ENCODE assay signal across 18 mouse cellular contexts in the genomic region with DNA sequence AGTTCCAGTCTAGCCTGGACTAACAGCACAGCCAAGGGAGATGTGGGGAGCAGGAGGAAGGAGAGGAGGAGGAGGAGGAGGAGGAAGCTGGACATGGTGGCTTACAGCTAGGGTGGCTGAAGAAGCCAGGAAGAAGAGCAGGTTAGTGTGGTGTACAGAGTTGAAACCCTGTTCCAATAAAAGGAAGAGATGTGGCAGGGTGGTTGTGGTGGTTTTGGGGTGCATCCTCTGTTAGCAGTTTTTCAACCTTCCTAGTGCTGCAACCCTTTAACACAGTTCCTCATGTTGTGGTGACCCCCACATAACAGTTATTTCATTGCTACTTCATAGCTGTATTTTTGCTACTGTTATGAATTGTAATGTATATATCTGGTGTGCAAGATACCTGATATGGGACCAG. TPM values are rescaled to one million over a fixed set of nuclear protein-coding genes. Genes with fewer than 3 reads are reported as not detected.
A peak's percentile ranks its signal among the peaks of the same experiment; 100 is the strongest.
DNase-seq lines count a peak whose midpoint lies in the region; ATAC-seq and TF ChIP-seq lines count a peak whose summit lies in the region.
"Had no signal": no experiment of that assay in that cellular context is flagged by ENCODE, and none has a peak within 500 bp of the region (broad histone marks: within the 10 kb centered on the region; RNA-seq: fewer than 3 reads in every experiment).

No protein-coding gene starts in this region.

- no peak for TF ChIP-seq CTCF in spleen, adult 2 months (IDR thresholded peaks at IDR 0.05; ENCODE audit: extremely low read depth, insufficient read depth, insufficient read length, insufficient replicate concordance)

- no peak overlapping the region for H3K27ac ChIP-seq in heart, embryonic 13.5 days (replicated peaks)
- H3K27ac ChIP-seq in spleen, adult 2 months (ENCODE audit: insufficient read depth, low read length) = 0 out of 2 replicates have a peak overlapping the region, but pooled peaks have one; percentile 2
- no peak overlapping the region for H3K27ac ChIP-seq in liver, embryonic 11.5 days (ENCODE audit: low read depth, low read length)
- H3K27ac ChIP-seq: embryonic facial prominence, embryonic 13.5 days; limb, embryonic 12.5 days; neural tube, embryonic 12.5 days had no signal

- no peak for ATAC-seq in heart, embryonic 13.5 days (ENCODE audit: extremely low read depth, insufficient number of reproducible peaks, low FRiP score, low TSS enrichment)
- no peak for ATAC-seq in liver, embryonic 11.5 days (replicated peaks; ENCODE audit: low FRiP score)
- ATAC-seq: forebrain, embryonic 14.5 days; intestine, embryonic 16.5 days had no signal

- no peaks in the 10 kb centered on the region for H3K9me3 ChIP-seq in heart, embryonic 13.5 days
- H3K9me3 ChIP-seq in liver, embryonic 11.5 days (ENCODE audit: control insufficient read depth, low read length) = no peaks in the 10 kb centered on the region
- H3K9me3 ChIP-seq: embryonic facial prominence, embryonic 13.5 days; limb, embryonic 12.5 days; neural tube, embryonic 12.5 days had no signal

- no peak overlapping the region for H3K4me3 ChIP-seq in heart, embryonic 13.5 days
- H3K4me3 ChIP-seq in spleen, adult 2 months (ENCODE audit: extremely low read depth, insufficient read depth, insufficient read length) = no peak overlapping the region
- H3K4me3 ChIP-seq in liver, embryonic 11.5 days (ENCODE audit: low read depth, low read length) = no peak overlapping the region
- H3K4me3 ChIP-seq: embryonic facial prominence, embryonic 13.5 days; limb, embryonic 12.5 days; neural tube, embryonic 12.5 days had no signal

- no peaks in the 10 kb centered on the region for H3K27me3 ChIP-seq in heart, embryonic 13.5 days (replicated peaks)
- H3K27me3 ChIP-seq in spleen, adult 2 months (ENCODE audit: control insufficient read depth, insufficient read depth, low read length) = no peaks in the 10 kb centered on the region
- H3K27me3 ChIP-seq in liver, embryonic 11.5 days (replicated peaks; ENCODE audit: control insufficient read depth, insufficient read depth, low read length) = no peaks in the 10 kb centered on the region
- H3K27me3 ChIP-seq: CH12.LX; embryonic facial prominence, embryonic 13.5 days; limb, embryonic 12.5 days; neural tube, embryonic 12.5 days had no signal

- 0 out of 2 replicates have a peak overlapping the region, but pooled peaks have one; percentile 18 for H3K4me2 ChIP-seq in heart, embryonic 13.5 days
- H3K4me2 ChIP-seq in liver, embryonic 11.5 days = peak overlapping the region; percentile 15; the same call in 1 of the 2 replicates
- H3K4me2 ChIP-seq: embryonic facial prominence, embryonic 13.5 days; limb, embryonic 12.5 days; neural tube, embryonic 12.5 days had no signal

- peaks cover 44% of the 10 kb centered on the region for H3K4me1 ChIP-seq in heart, embryonic 13.5 days
- H3K4me1 ChIP-seq in spleen, adult 2 months (ENCODE audit: control insufficient read depth, insufficient read depth, insufficient read length) = peaks cover 8% of the 10 kb centered on the region
- H3K4me1 ChIP-seq in liver, embryonic 11.5 days (replicated peaks; ENCODE audit: control insufficient read depth, insufficient read depth, low read length) = peaks cover 10% of the 10 kb centered on the region

- no peak for DNase-seq in heart, postnatal 4 days
- DNase-seq in spleen, adult 2 months (ENCODE audit: low read depth in 1 of 2, low spot score in 2 of 2) = no peak
- no peak for DNase-seq in spleen, postnatal 4 days (ENCODE audit: low spot score in 2 of 2)
- no peak for DNase-seq in liver, embryonic 11.5 days (ENCODE audit: low spot score)
- no peak for DNase-seq in frontal cortex, postnatal 10 days (ENCODE audit: low spot score in 2 of 2)
- DNase-seq in urinary bladder, adult 18-20 months (ENCODE audit: low spot score in 2 of 2) = no peak
- DNase-seq: adrenal gland, postnatal 36 days; cerebellum, postnatal 14 days; gastrocnemius, postnatal 25 days; layer of hippocampus, postnatal 36 days; right cerebral cortex, adult 18-20 months had no signal

- peaks cover 9% of the 10 kb centered on the region for H3K36me3 ChIP-seq in heart, embryonic 13.5 days
- peaks cover 5% of the 10 kb centered on the region; the same call in 1 of the 2 replicates for H3K36me3 ChIP-seq in spleen, adult 2 months (ENCODE audit: control insufficient read depth, insufficient read depth, low read length)
- no peaks in the 10 kb centered on the region for H3K36me3 ChIP-seq in liver, embryonic 11.5 days (ENCODE audit: control insufficient read depth, insufficient read depth, low read length)
- H3K36me3 ChIP-seq: neural tube, embryonic 12.5 days had no signal

- H3K9ac ChIP-seq in heart, embryonic 13.5 days = peak overlapping the region; percentile 53
- H3K9ac ChIP-seq in liver, embryonic 11.5 days (ENCODE audit: low read depth, low read length) = 0 out of 2 replicates have a peak overlapping the region, but pooled peaks have one; percentile 15
- H3K9ac ChIP-seq: embryonic facial prominence, embryonic 13.5 days; limb, embryonic 12.5 days; neural tube, embryonic 12.5 days had no signal

- no peak for TF ChIP-seq POLR2A in spleen, adult 2 months (IDR thresholded peaks at IDR 0.05; ENCODE audit: low read depth, low read length)

RNA-seq across cellular contexts. Expression of a gene that starts 3.4 kb away (rescaled TPM):
- polyA plus RNA-seq in heart, embryonic 13.5 days (2015; fragmentation: Nextera tagmentation; extraction: Ambion mirVana) = 1,286 and 1,445 TPM in 2 replicates
- 1,000 to 10,000 TPM; 1,831 to 1,865 TPM for total RNA-seq in heart, postnatal 4 days (2021)
- polyA plus RNA-seq in spleen, adult 2 months (2012; rRNA removed) = 135 and 219 TPM in 2 replicates
- 519 and 531 TPM in 2 replicates for polyA plus RNA-seq in liver, embryonic 11.5 days (2014; fragmentation: Nextera tagmentation; extraction: Ambion mirVana)

RNA-seq across cellular contexts. Expression of a gene that starts 12.9 kb away (rescaled TPM):
- polyA plus RNA-seq in heart, embryonic 13.5 days (2015; fragmentation: Nextera tagmentation; extraction: Ambion mirVana) = 11.4 and 12.8 TPM in 2 replicates
- 1 to 10 TPM; 7.9 to 8.8 TPM for total RNA-seq in heart, postnatal 4 days (2021)
- 4.1 and 14.5 TPM in 2 replicates for polyA plus RNA-seq in spleen, adult 2 months (2012; rRNA removed)
- polyA plus RNA-seq in liver, embryonic 11.5 days (2014; fragmentation: Nextera tagmentation; extraction: Ambion mirVana) = 14.8 and 15.7 TPM in 2 replicates

RNA-seq across cellular contexts. Expression of a gene that starts 20.6 kb away (rescaled TPM):
- 12.2 and 13.5 TPM in 2 replicates for polyA plus RNA-seq in heart, embryonic 13.5 days (2015; fragmentation: Nextera tagmentation; extraction: Ambion mirVana)
- total RNA-seq in heart, postnatal 4 days (2021) = 1 to 10 TPM; 7.8 to 9.4 TPM
- polyA plus RNA-seq in spleen, adult 2 months (2012; rRNA removed) = 0.22 and 0.33 TPM in 2 replicates
- 2.1 and 3.1 TPM in 2 replicates for polyA plus RNA-seq in liver, embryonic 11.5 days (2014; fragmentation: Nextera tagmentation; extraction: Ambion mirVana)
- total RNA-seq: gastrocnemius, postnatal 25 days had no signal

RNA-seq across cellular contexts. Expression of a gene that starts 28.1 kb away (rescaled TPM):
- polyA plus RNA-seq in heart, embryonic 13.5 days (2015; fragmentation: Nextera tagmentation; extraction: Ambion mirVana) = 74.2 and 80.9 TPM in 2 replicates
- total RNA-seq in heart, postnatal 4 days (2021) = 100 to 1,000 TPM; 122 to 125 TPM
- polyA plus RNA-seq in spleen, adult 2 months (2012; rRNA removed) = 13.0 and 16.7 TPM in 2 replicates
- polyA plus RNA-seq in liver, embryonic 11.5 days (2014; fragmentation: Nextera tagmentation; extraction: Ambion mirVana) = 25.8 and 28.0 TPM in 2 replicates

RNA-seq across cellular contexts. Expression of a gene that starts 36.3 kb away (rescaled TPM):
- polyA plus RNA-seq in heart, embryonic 13.5 days (2015; fragmentation: Nextera tagmentation; extraction: Ambion mirVana) = 51.5 and 52.4 TPM in 2 replicates
- total RNA-seq in heart, postnatal 4 days (2021) = 10 to 100 TPM; 34.5 to 37.0 TPM
- polyA plus RNA-seq in spleen, adult 2 months (2012; rRNA removed) = 79.2 and 88.4 TPM in 2 replicates
- polyA plus RNA-seq in liver, embryonic 11.5 days (2014; fragmentation: Nextera tagmentation; extraction: Ambion mirVana) = 47.6 and 50.3 TPM in 2 replicates
